Mouse (Mus musculus): ENCODE results near the gene Olfr835.

Olfr835 gene

GRCm38 (mm10) chr9:19032435-19032834 is at the start of gene Olfr835:
TSS of gene Olfr835 (plus strand) at chr9:19032735.
- no peak for DNase-seq (ENCODE audit: low read depth, low spot score)

GRCm38 (mm10) chr9:18987690-18988089 is 44.8 kb upstream of the Olfr835 start, which contains the start of gene Olfr834:
TSS of gene Olfr834 (plus strand) at chr9:18987990.
- no peak for DNase-seq (ENCODE audit: low read depth, low spot score)

GRCm38 (mm10) chr9:19084986-19085385 is 52.5 kb downstream of the Olfr835 start:
- no peak for DNase-seq (ENCODE audit: low read depth, low spot score)

All from forelimb bud, embryonic 11.5 days (tissue).